Mouse (Mus musculus) G1E (cell line): ENCODE data around the gene Olig2. TPM values are rescaled to one million over a fixed set of nuclear protein-coding genes. Genes with fewer than 3 reads are reported as not detected.

Source experiments
- ATAC-seq: 2 replicates; pipeline ENCODE4 v1.8.0; 2016; ENCODE audit warnings: mild to moderate bottlenecking; ENCODE audit not compliant: insufficient number of reproducible peaks, poor library complexity, low FRiP score, severe bottlenecking; ENCODE audit errors: extremely low read depth
- DNase-seq: peaks from one replicate; pipeline ENCODE4 v3.0.0; 2012; ENCODE audit warnings: low spot score
- H3K27me3 ChIP-seq: 2 replicates; pipeline ENCODE4 v1.6.1; 2012; ENCODE audit warnings: mild to moderate bottlenecking, low read length, inconsistent platforms; ENCODE audit not compliant: insufficient read depth
- H3K36me3 ChIP-seq: replicated peaks from 2 replicates; pipeline ENCODE3; 2012; ENCODE audit warnings: mild to moderate bottlenecking, inconsistent platforms
- H3K4me1 ChIP-seq: 2 replicates; pipeline ENCODE4 v1.6.1; 2012; ENCODE audit warnings: low read depth, low read length, inconsistent platforms, mixed read lengths; ENCODE audit not compliant: insufficient read depth
- H3K4me3 ChIP-seq: 2 replicates; pipeline ENCODE4 v1.5.1; 2012; ENCODE audit warnings: low read depth, mild to moderate bottlenecking, inconsistent platforms, low read length, moderate library complexity, mixed read lengths
- H3K9me3 ChIP-seq: replicated peaks from 2 replicates; pipeline ENCODE4 v1.6.1; 2012; ENCODE audit warnings: inconsistent platforms
- CTCF ChIP-seq: IDR thresholded peaks from 2 replicates; pipeline ENCODE4 v1.5.1; 2012; ENCODE audit warnings: low read depth, low read length, inconsistent platforms, mixed read lengths
- GATA1 ChIP-seq: IDR thresholded peaks from 2 replicates; pipeline ENCODE4 v1.6.1; 2012; ENCODE audit warnings: borderline replicate concordance, low read length, inconsistent platforms, mixed read lengths
- GATA2 ChIP-seq: IDR thresholded peaks from 2 replicates; pipeline ENCODE4 v1.6.1; 2012; ENCODE audit warnings: low read depth, low read length, inconsistent platforms, borderline replicate concordance
- POLR2AphosphoS5 ChIP-seq: IDR thresholded peaks from 2 replicates; pipeline ENCODE4 v1.6.1; 2012; ENCODE audit warnings: low read depth, low read length, inconsistent platforms; ENCODE audit not compliant: insufficient replicate concordance
- TAL1 ChIP-seq: conservative IDR thresholded peaks from 2 replicates; pipeline ENCODE4 v1.6.1; 2012; ENCODE audit warnings: low read depth, low read length, inconsistent platforms, mixed read lengths
- polyA plus RNA-seq: library from polyadenylated mRNA; stranded (reverse); fragments of >175 nt; gene quantifications from 2 replicates; pipeline ENCODE4 v1.2.3, GENCODE M21; 2012
- total RNA-seq, 2 experiments: library from RNA; stranded (forward) in 1 of 2; stranded (reverse) in 1 of 2; fragments of 200-1000 nt in 1 of 2; fragments of >200 nt in 1 of 2; fragmentation: Nextera tagmentation in 1 of 2; gene quantifications; 2 replicates each; pipeline ENCODE4 v1.2.3; 2014 to 2017

Olig2 gene
- total and polyA plus RNA-seq, 3 experiments: 0.05 TPM; not detected in 2

DNA sequence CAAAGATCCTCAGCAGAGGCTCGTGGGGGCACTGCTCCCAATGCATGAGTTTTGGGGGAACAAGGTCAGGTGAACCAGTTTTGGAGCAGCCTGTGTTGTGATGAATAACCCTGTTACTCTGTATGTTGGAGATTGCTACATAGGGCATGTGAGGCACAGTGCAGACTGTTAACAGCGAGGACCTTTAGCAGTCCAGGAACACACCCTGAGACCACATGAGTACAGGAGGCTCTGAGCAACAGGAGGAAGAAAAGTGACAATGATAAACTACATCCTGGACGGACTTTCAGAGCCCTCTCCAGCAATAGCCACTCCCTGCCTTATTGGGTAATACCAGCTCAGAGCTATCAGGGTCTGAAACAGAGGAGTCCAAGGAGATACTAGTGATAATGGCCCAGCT, 33.7 kb downstream of the Olig2 start:
- DNase-seq (no peak), ATAC-seq (no peak)
- H3K4me1 ChIP-seq: no peaks in the 10 kb centered on the region
- H3K27me3 ChIP-seq: peaks cover 12% of the 10 kb centered on the region
- H3K9me3 ChIP-seq: no peaks in the 10 kb centered on the region
- TF ChIP-seq TAL1 (no peak), POLR2AphosphoS5 (no peak), GATA2 (no peak), GATA1 (no peak), CTCF (no peak)
- H3K36me3 ChIP-seq: no peaks in the 10 kb centered on the region
- H3K4me3 ChIP-seq: no peak overlapping the region

DNA sequence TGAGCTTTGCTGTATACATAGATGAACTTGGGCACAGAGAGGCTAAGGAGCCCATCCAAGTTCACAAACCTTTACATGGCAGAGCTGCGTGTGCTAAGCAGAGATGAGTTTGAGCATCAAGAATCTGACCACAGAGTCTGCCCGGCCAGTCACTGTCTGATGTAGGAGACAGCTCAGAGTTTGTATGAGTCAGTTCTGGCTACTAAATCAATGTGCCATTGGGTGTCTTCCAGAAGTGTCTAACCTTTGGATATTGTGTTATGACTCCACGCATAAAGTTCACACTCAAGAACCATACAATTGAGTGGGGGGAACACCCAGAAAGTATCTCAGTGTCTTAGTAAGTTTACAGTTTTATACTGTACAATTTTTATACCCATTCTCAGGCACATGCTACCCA, 35.6 kb downstream of the Olig2 start:
- Histone ChIP-seq H3K36me3 (no peaks in the 10 kb centered on the region), H3K4me1 (no peaks in the 10 kb centered on the region), H3K27me3 (peaks cover 12% of the 10 kb centered on the region), H3K4me3 (no peak overlapping the region), H3K9me3 (no peaks in the 10 kb centered on the region)
- TF ChIP-seq POLR2AphosphoS5 (no peak), TAL1 (no peak), GATA1 (no peak), CTCF (no peak), GATA2 (no peak)
- ATAC-seq: no peak
- DNase-seq: no peak

DNA sequence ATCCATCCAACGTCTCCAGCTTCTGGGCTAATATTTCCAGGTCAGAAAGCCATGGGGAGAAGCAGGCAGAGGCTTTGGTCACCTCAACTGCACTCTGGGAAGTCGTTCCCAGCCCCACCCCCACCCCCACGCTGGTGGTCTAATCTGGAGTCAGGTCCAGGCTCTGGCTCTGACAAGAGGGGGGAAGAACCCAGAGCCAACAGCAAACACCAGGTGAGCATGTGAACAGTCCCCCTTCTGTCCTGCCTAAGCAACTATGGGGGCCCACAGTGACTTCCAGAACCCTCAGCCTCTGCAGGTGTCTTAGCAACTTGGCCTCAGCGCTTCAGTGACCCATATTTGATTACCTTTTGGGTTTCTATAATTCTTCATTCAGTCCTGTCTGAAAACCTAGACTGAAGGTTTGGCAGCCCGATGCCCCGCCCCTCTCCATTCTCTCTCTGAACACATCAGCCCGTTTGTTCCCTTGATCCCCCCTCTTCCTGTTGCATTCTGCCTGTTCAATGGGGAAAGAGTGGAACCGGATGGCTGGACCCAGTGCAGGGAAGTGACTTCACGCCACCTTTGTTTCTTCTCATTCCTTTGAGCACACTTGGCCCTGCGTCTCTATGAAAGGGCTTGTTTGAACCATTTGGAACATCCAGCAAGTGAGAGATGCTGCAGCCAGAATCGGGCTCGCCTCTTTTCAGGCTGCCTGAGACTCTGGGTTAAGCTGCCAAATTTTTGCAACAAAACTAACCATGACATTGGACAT, 37.4 kb downstream of the Olig2 start:
- no peak for DNase-seq
- H3K4me1 ChIP-seq: no peaks in the 10 kb centered on the region
- H3K9me3 ChIP-seq: no peaks in the 10 kb centered on the region
- TF ChIP-seq GATA1: no peak
- no peak for TF ChIP-seq TAL1
- no peak for TF ChIP-seq GATA2
- no peak for TF ChIP-seq CTCF
- ATAC-seq: no peak
- H3K36me3 ChIP-seq: no peaks in the 10 kb centered on the region
- H3K4me3 ChIP-seq: no peak overlapping the region
- H3K27me3 ChIP-seq: peaks cover 10% of the 10 kb centered on the region

DNA sequence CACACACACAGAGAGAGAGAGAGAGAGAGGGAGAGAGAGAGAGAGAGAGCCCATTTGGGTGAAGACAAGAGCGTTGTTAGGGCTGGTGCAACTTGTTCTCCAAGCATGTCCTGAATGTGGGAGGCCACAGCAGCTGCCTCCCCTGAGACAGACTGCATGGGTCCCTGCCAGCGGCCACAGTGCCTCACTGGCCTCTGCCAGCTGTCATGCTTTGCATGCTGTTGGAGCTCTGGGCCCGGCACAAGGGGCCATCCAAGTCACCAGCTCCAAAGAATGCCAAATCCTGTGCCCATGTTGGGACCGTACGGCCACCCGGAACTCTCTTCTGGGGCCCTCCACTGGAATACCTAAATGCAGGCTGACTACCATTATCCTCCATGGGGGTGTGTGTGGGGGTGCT, 40.7 kb downstream of the Olig2 start:
- H3K36me3 ChIP-seq: no peaks in the 10 kb centered on the region
- no peak for ATAC-seq
- peaks cover 8% of the 10 kb centered on the region for H3K9me3 ChIP-seq
- TF ChIP-seq GATA1 (no peak), CTCF (no peak), TAL1 (no peak), GATA2 (no peak), POLR2AphosphoS5 (no peak)
- H3K27me3 ChIP-seq: peaks cover 10% of the 10 kb centered on the region; the same call in 1 of the 2 replicates
- no peaks in the 10 kb centered on the region for H3K4me1 ChIP-seq
- DNase-seq: no peak
- no peak overlapping the region for H3K4me3 ChIP-seq

DNA sequence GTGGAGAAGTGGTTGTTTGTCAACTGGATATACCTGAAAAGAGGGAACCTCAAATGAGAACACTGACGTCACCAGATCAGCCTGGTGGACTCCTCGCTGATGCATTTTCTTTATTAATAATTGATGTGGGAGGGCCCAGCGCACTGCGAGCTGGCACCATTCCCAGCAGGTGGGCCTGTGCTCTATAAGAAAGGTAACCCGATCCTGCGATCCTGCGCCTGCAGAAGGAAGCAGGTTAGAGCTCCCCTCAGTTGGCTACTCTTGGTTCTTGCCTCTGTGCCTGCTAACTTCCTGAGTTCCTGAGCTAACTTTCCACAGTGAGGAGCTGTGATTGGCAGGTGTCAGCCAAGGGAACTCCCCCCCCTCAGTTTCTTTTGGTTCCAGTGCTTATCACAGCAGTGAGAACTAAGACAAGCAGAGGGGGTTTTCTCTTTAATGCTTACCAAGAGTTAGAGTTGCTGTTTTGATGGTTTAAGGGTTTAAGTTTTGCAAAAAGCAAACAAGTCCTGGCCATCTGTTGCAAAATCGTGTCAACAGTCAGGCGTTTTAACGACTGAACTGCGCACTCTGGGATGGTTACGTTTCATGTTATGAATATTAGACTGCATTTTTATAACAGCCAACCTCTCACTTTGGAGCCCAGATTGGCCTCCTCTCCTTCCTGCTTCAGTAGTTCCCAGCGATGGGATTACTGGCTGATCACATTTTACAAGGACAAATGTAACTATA, 43.6 kb downstream of the Olig2 start:
- TF ChIP-seq GATA2 (no peak), CTCF (no peak), POLR2AphosphoS5 (no peak), TAL1 (no peak), GATA1 (no peak)
- peaks cover 11% of the 10 kb centered on the region; the same call in 1 of the 2 replicates for H3K27me3 ChIP-seq

DNA sequence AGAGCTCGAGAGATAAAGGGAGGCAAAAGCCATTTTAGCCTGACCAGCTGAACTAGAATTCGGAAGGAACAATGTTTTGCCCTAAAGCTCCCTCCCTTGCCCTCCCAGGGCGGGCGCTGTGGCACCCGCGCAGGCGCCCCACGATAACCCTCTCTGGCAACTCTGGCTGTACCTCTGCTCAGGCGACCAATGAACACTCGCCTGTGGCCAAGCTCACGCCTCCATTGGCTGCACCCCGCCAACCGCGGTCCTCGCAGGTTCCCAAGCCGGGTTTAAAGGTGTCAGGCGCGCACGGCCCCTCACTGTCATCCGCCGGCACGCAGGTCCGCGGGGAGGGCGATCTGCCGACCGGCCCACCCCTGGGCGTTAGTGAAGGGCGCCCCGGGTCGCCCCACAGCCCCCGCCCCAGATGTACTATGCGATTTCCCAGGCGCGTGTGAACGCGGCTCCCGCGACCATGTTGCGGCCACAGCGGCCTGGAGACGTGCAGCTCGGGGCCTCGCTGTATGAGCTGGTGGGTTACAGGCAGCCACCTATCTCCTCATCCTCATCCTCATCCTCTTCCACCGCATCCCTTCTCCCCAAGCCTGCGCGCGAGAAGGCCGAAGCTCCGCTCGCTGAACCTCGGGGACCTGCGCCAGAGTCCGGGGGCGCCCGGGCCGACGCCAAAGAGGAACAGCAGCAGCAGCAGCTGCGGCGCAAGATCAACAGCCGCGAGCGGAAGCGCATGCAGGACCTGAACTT, 44.4 kb downstream of the Olig2 start, which contains the start of gene Olig1:
TSS of gene Olig1 (plus strand) at position 305 of the 744 bp plus-strand sequence.
- Histone ChIP-seq H3K36me3 (no peaks in the 10 kb centered on the region), H3K27me3 (peaks cover 11% of the 10 kb centered on the region; the same call in 1 of the 2 replicates), H3K9me3 (peaks cover 8% of the 10 kb centered on the region), H3K4me3 (no peak within 1 kb of the TSS), H3K4me1 (no peaks in the 10 kb centered on the region)
- TF ChIP-seq GATA1 (no peak), POLR2AphosphoS5 (no peak), CTCF (no peak), GATA2 (no peak), TAL1 (no peak)
- ATAC-seq: no peak
- no peak for DNase-seq

More for the DNA sequence above, 43.6 kb downstream of the Olig2 start:
- DNase-seq (no peak), ATAC-seq (no peak)
- Histone ChIP-seq H3K4me1 (no peaks in the 10 kb centered on the region), H3K4me3 (no peak overlapping the region), H3K36me3 (no peaks in the 10 kb centered on the region), H3K9me3 (peaks cover 8% of the 10 kb centered on the region)
